16 mouse cellular contexts compared by ENCODE assay signal in the genomic region with DNA sequence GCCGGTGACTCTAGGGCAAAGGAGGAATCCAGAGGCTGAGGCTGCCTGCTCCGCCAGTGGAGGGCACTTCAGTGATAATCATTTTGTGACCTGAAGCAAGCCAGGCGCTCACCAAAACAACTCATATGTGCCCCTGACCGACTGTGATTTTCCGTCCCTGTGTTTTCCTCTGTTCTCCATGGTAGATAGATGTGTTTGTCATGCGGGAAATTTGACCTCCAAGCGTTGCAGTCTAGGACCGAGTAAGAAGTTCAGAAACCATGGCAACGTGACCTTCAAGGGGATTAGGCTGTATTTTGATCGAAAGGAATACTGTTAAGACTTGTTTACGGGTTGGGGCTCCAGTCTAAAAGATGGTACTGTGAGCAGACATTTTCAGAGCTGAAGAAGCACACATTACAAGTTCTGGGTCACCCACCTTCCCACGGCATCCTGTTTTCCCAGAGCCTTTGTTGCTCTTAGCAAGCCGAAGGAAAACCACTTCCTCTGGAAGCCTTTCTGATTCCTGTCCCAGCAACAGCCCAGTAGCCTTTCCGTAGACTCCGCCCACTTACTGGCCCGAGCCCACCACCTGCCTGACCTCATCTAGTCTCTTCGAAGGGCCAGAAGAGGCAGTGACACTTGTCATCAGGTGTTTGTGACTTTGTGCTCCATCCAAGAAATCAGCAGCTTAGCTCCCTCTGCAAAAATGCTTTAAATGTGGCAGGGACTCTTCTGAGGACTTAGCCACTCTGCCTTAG.
DNase-seq lines count a peak whose midpoint lies in the region; ATAC-seq lines count a peak whose summit lies in the region.
"Had no signal": no experiment of that assay in that cellular context is flagged by ENCODE, and none has a peak within 500 bp of the region (broad histone marks: within the 10 kb centered on the region; RNA-seq: fewer than 3 reads in every experiment).

No protein-coding gene starts in this region.

- no peak overlapping the region for H3K9ac ChIP-seq in heart, embryonic 11.5 days (ENCODE audit: low read depth, low read length)
- H3K9ac ChIP-seq in hindbrain, embryonic 11.5 days (ENCODE audit: low read depth, low read length): no peak overlapping the region
- H3K9ac ChIP-seq: heart, embryonic 15.5 days; hindbrain, embryonic 15.5 days had no signal

- H3K4me2 ChIP-seq in heart, embryonic 11.5 days: no peak overlapping the region
- H3K4me2 ChIP-seq in hindbrain, embryonic 11.5 days (replicated peaks; ENCODE audit: low read depth, low read length): no peak overlapping the region
- H3K4me2 ChIP-seq: heart, embryonic 15.5 days; hindbrain, embryonic 15.5 days; liver, embryonic 11.5 days had no signal

- peak; percentile 11 for DNase-seq in embryo, embryonic 10.5 days (ENCODE audit: low spot score)
- no peak for DNase-seq in embryo, embryonic 9.5 days (ENCODE audit: extremely low spot score)
- DNase-seq in heart, postnatal 4 days: peak; percentile 39
- peak; percentile 16 for DNase-seq in ZHBTc4 (ENCODE audit: low read depth, low spot score)
- DNase-seq in midbrain, embryonic 10.5 days (ENCODE audit: low spot score): no peak
- DNase-seq in right cerebral cortex, postnatal 36 days (ENCODE audit: low spot score in 2 of 2): no peak
- no peak for DNase-seq in hindbrain, embryonic 11.5 days (ENCODE audit: low spot score)
- DNase-seq: cerebellum, adult 2 months; kidney, adult 18-20 months; retina, postnatal 1 day had no signal

- H3K4me3 ChIP-seq in heart, embryonic 11.5 days (ENCODE audit: low read depth, low read length): no peak overlapping the region
- H3K4me3 ChIP-seq in midbrain, embryonic 10.5 days: no peak overlapping the region
- no peak overlapping the region for H3K4me3 ChIP-seq in hindbrain, embryonic 11.5 days (ENCODE audit: low read depth, low read length)
- H3K4me3 ChIP-seq: heart, embryonic 15.5 days; hindbrain, embryonic 15.5 days; megakaryocyte, embryonic 14.5 days had no signal

- H3K4me1 ChIP-seq in heart, embryonic 11.5 days (ENCODE audit: control insufficient read depth, insufficient read depth, low read length): no peaks in the 10 kb centered on the region; the same call in 1 of the 2 replicates
- peaks cover 8% of the 10 kb centered on the region for H3K4me1 ChIP-seq in midbrain, embryonic 10.5 days
- no peaks in the 10 kb centered on the region for H3K4me1 ChIP-seq in hindbrain, embryonic 11.5 days (replicated peaks; ENCODE audit: control insufficient read depth, insufficient read depth, low read length)
- H3K4me1 ChIP-seq: hindbrain, embryonic 15.5 days had no signal

- H3K36me3 ChIP-seq in heart, embryonic 11.5 days (ENCODE audit: control insufficient read depth, insufficient read depth, low read length): no peaks in the 10 kb centered on the region
- no peaks in the 10 kb centered on the region for H3K36me3 ChIP-seq in midbrain, embryonic 10.5 days
- no peaks in the 10 kb centered on the region for H3K36me3 ChIP-seq in hindbrain, embryonic 11.5 days (ENCODE audit: control insufficient read depth, insufficient read depth, low read length)
- H3K36me3 ChIP-seq: heart, embryonic 15.5 days; hindbrain, embryonic 15.5 days had no signal

- no peaks in the 10 kb centered on the region for H3K9me3 ChIP-seq in heart, embryonic 11.5 days (replicated peaks; ENCODE audit: control insufficient read depth, low read length)
- H3K9me3 ChIP-seq in midbrain, embryonic 10.5 days (replicated peaks): no peaks in the 10 kb centered on the region; the same call in 1 of the 2 replicates
- H3K9me3 ChIP-seq in hindbrain, embryonic 11.5 days (ENCODE audit: control insufficient read depth, low read length): no peaks in the 10 kb centered on the region
- H3K9me3 ChIP-seq: heart, embryonic 15.5 days; hindbrain, embryonic 15.5 days had no signal

- no peak overlapping the region for H3K27ac ChIP-seq in heart, embryonic 11.5 days (ENCODE audit: low read depth, low read length)
- H3K27ac ChIP-seq in midbrain, embryonic 10.5 days (replicated peaks): 0 out of 2 replicates have a peak overlapping the region, but pooled peaks have one; percentile 23
- no peak overlapping the region for H3K27ac ChIP-seq in hindbrain, embryonic 11.5 days (ENCODE audit: low read depth, low read length)
- H3K27ac ChIP-seq: heart, embryonic 15.5 days; hindbrain, embryonic 15.5 days had no signal

- WGBS in heart, embryonic 11.5 days (ENCODE audit: insufficient replicate concordance): 57% methylated on average over 17 of the region's 17 CpGs
- WGBS in midbrain, embryonic 10.5 days: 71% methylated on average over 17 of the region's 17 CpGs
- WGBS in hindbrain, embryonic 11.5 days: 80% methylated on average over 17 of the region's 17 CpGs

- ATAC-seq in heart, embryonic 11.5 days (replicated peaks; ENCODE audit: insufficient number of reproducible peaks, low FRiP score, low TSS enrichment): no peak
- ATAC-seq in hindbrain, embryonic 11.5 days (ENCODE audit: low FRiP score): no peak
- ATAC-seq: Patski had no signal

- H3K27me3 ChIP-seq in heart, embryonic 11.5 days (ENCODE audit: control insufficient read depth, insufficient read depth, low read length): no peaks in the 10 kb centered on the region
- no peaks in the 10 kb centered on the region for H3K27me3 ChIP-seq in midbrain, embryonic 10.5 days (ENCODE audit: low read depth, poor library complexity, severe bottlenecking)
- H3K27me3 ChIP-seq in hindbrain, embryonic 11.5 days (ENCODE audit: control insufficient read depth, insufficient read depth, low read length): no peaks in the 10 kb centered on the region
- H3K27me3 ChIP-seq: heart, embryonic 15.5 days; hindbrain, embryonic 15.5 days; megakaryocyte, embryonic 14.5 days; Patski had no signal

Comparison
In these comparisons a context has a peak if more than half of its experiments do, and no peak if none do; other contexts are left out.
1. DNase-seq: peak in embryo, embryonic 10.5 days (single experiment), heart, postnatal 4 days (single experiment) and ZHBTc4 (single experiment); none in embryo, embryonic 9.5 days (single experiment), midbrain, embryonic 10.5 days (single experiment), right cerebral cortex, postnatal 36 days (0 of 2) and hindbrain, embryonic 11.5 days (single experiment).